Mouse (Mus musculus): ENCODE measurements at regions not wholly inside any gene's neighbourhood (a gene's known extent, or its start where the extent isn't known, plus 50 kb on each side); places are given as distances from the start of the nearest gene placed in this dataset.

- Histone ChIP-seq H3K9me3 (replicated peaks) (no peaks in the 10 kb centered on the region), H3K27me3 (replicated peaks) (no peaks in the 10 kb centered on the region), H3K4me1 (replicated peaks) (no peaks in the 10 kb centered on the region), H3K4me2 (no peak overlapping the region), H3K4me3 (no peak overlapping the region), H3K36me3 (no peaks in the 10 kb centered on the region), H3K27ac (ENCODE audit: poor library complexity, severe bottlenecking) (no peak overlapping the region), H3K9ac (no peak overlapping the region)
- ATAC-seq (ENCODE audit: insufficient number of reproducible peaks, low FRiP score) = no peak
- WGBS = 79% methylated on average over 1 of the region's 1 CpGs
These were observed 389.9 kb downstream of the D3Ertd751e start for GRCm38 (mm10) chr3:42132322-42132721.

- Histone ChIP-seq H3K9me3 (replicated peaks) (no peaks in the 10 kb centered on the region), H3K4me3 (no peak overlapping the region), H3K4me1 (replicated peaks) (no peaks in the 10 kb centered on the region), H3K9ac (no peak overlapping the region), H3K36me3 (no peaks in the 10 kb centered on the region), H3K27me3 (replicated peaks) (no peaks in the 10 kb centered on the region), H3K4me2 (no peak overlapping the region), H3K27ac (ENCODE audit: poor library complexity, severe bottlenecking) (no peak overlapping the region)
- WGBS = 78% methylated on average over 3 of the region's 3 CpGs
- ATAC-seq (ENCODE audit: insufficient number of reproducible peaks, low FRiP score) = no peak
These were observed 411.0 kb downstream of the D3Ertd751e start for GRCm38 (mm10) chr3:42153372-42153771.

- Histone ChIP-seq H3K4me1 (replicated peaks) (no peaks in the 10 kb centered on the region), H3K4me3 (no peak overlapping the region), H3K27ac (ENCODE audit: poor library complexity, severe bottlenecking) (no peak overlapping the region), H3K9ac (no peak overlapping the region), H3K36me3 (no peaks in the 10 kb centered on the region), H3K27me3 (replicated peaks) (no peaks in the 10 kb centered on the region), H3K9me3 (replicated peaks) (no peaks in the 10 kb centered on the region), H3K4me2 (no peak overlapping the region)
- ATAC-seq (ENCODE audit: insufficient number of reproducible peaks, low FRiP score) = no peak
- WGBS = 69% methylated on average over 4 of the region's 4 CpGs
These were observed 412.5 kb downstream of the D3Ertd751e start for GRCm38 (mm10) chr3:42154909-42155308.

- H3K27ac ChIP-seq (ENCODE audit: poor library complexity, severe bottlenecking) = no peak overlapping the region
- no peaks in the 10 kb centered on the region for H3K36me3 ChIP-seq
- H3K9ac ChIP-seq = no peak overlapping the region
- H3K27me3 ChIP-seq (replicated peaks) = no peaks in the 10 kb centered on the region
- H3K4me3 ChIP-seq = no peak overlapping the region
- 67% methylated on average over 3 of the region's 3 CpGs for WGBS
- no peaks in the 10 kb centered on the region for H3K4me1 ChIP-seq (replicated peaks)
- no peaks in the 10 kb centered on the region; the same call in 1 of the 2 replicates for H3K9me3 ChIP-seq (replicated peaks)
- no peak for ATAC-seq (ENCODE audit: insufficient number of reproducible peaks, low FRiP score)
- H3K4me2 ChIP-seq = no peak overlapping the region
These were observed 421.3 kb downstream of the D3Ertd751e start for GRCm38 (mm10) chr3:42163666-42164065.

GRCm38 (mm10) chr3:42199206-42199605 is 456.8 kb downstream of the D3Ertd751e start:
- Histone ChIP-seq H3K27me3 (replicated peaks) (no peaks in the 10 kb centered on the region), H3K4me2 (no peak overlapping the region), H3K9me3 (replicated peaks) (no peaks in the 10 kb centered on the region), H3K9ac (no peak overlapping the region), H3K27ac (ENCODE audit: poor library complexity, severe bottlenecking) (no peak overlapping the region), H3K36me3 (no peaks in the 10 kb centered on the region), H3K4me1 (replicated peaks) (no peaks in the 10 kb centered on the region), H3K4me3 (no peak overlapping the region)
- WGBS = 37% methylated on average over 1 of the region's 1 CpGs
- no peak for ATAC-seq (ENCODE audit: insufficient number of reproducible peaks, low FRiP score)

- Histone ChIP-seq H3K36me3 (no peaks in the 10 kb centered on the region), H3K9me3 (replicated peaks) (no peaks in the 10 kb centered on the region), H3K4me3 (no peak overlapping the region), H3K4me1 (replicated peaks) (no peaks in the 10 kb centered on the region), H3K4me2 (no peak overlapping the region), H3K9ac (no peak overlapping the region), H3K27me3 (replicated peaks) (no peaks in the 10 kb centered on the region), H3K27ac (ENCODE audit: poor library complexity, severe bottlenecking) (no peak overlapping the region)
- ATAC-seq (ENCODE audit: insufficient number of reproducible peaks, low FRiP score) = no peak
- 79% methylated on average over 6 of the region's 6 CpGs for WGBS
These were observed 459.0 kb downstream of the D3Ertd751e start for GRCm38 (mm10) chr3:42201373-42201772.

- no peaks in the 10 kb centered on the region for H3K9me3 ChIP-seq (replicated peaks)
- H3K4me2 ChIP-seq = no peak overlapping the region
- no peak overlapping the region for H3K4me3 ChIP-seq
- ATAC-seq (ENCODE audit: insufficient number of reproducible peaks, low FRiP score) = no peak
- H3K27ac ChIP-seq (ENCODE audit: poor library complexity, severe bottlenecking) = no peak overlapping the region
- H3K36me3 ChIP-seq = no peaks in the 10 kb centered on the region
- H3K9ac ChIP-seq = no peak overlapping the region
- WGBS = 82% methylated on average over 4 of the region's 4 CpGs
- H3K27me3 ChIP-seq (replicated peaks) = no peaks in the 10 kb centered on the region
- no peaks in the 10 kb centered on the region for H3K4me1 ChIP-seq (replicated peaks)
These were observed 463.2 kb downstream of the D3Ertd751e start for GRCm38 (mm10) chr3:42205640-42206039.

GRCm38 (mm10) chr3:42211420-42211819 is 469.0 kb downstream of the D3Ertd751e start:
- no peak for ATAC-seq (ENCODE audit: insufficient number of reproducible peaks, low FRiP score)
- Histone ChIP-seq H3K4me2 (no peak overlapping the region), H3K4me1 (replicated peaks) (no peaks in the 10 kb centered on the region), H3K36me3 (no peaks in the 10 kb centered on the region), H3K9ac (no peak overlapping the region), H3K27ac (ENCODE audit: poor library complexity, severe bottlenecking) (no peak overlapping the region), H3K27me3 (replicated peaks) (no peaks in the 10 kb centered on the region), H3K9me3 (replicated peaks) (no peaks in the 10 kb centered on the region), H3K4me3 (no peak overlapping the region)
- 70% methylated on average over 3 of the region's 3 CpGs for WGBS

- no peak overlapping the region for H3K27ac ChIP-seq (ENCODE audit: poor library complexity, severe bottlenecking)
These were observed 470.0 kb downstream of the D3Ertd751e start for GRCm38 (mm10) chr3:42212456-42212855.

GRCm38 (mm10) chr3:42213163-42213562 is 470.8 kb downstream of the D3Ertd751e start:
- 59% methylated on average over 6 of the region's 6 CpGs for WGBS
- no peak for ATAC-seq (ENCODE audit: insufficient number of reproducible peaks, low FRiP score)
- no peak overlapping the region for H3K9ac ChIP-seq

More at GRCm38 (mm10) chr3:42212456-42212855, 470.0 kb downstream of the D3Ertd751e start:
- no peak overlapping the region for H3K4me3 ChIP-seq
- no peaks in the 10 kb centered on the region for H3K4me1 ChIP-seq (replicated peaks)
- no peak overlapping the region for H3K9ac ChIP-seq
- no peaks in the 10 kb centered on the region for H3K27me3 ChIP-seq (replicated peaks)
- H3K36me3 ChIP-seq = no peaks in the 10 kb centered on the region
- no peak overlapping the region for H3K4me2 ChIP-seq
- WGBS = 74% methylated on average over 5 of the region's 5 CpGs
- ATAC-seq (ENCODE audit: insufficient number of reproducible peaks, low FRiP score) = no peak
- no peaks in the 10 kb centered on the region for H3K9me3 ChIP-seq (replicated peaks)

GRCm38 (mm10) chr3:42214624-42215276 is 472.3 kb downstream of the D3Ertd751e start:
- Histone ChIP-seq H3K27ac (ENCODE audit: poor library complexity, severe bottlenecking) (no peak overlapping the region), H3K27me3 (replicated peaks) (no peaks in the 10 kb centered on the region), H3K4me2 (no peak overlapping the region), H3K4me1 (replicated peaks) (no peaks in the 10 kb centered on the region), H3K4me3 (no peak overlapping the region), H3K9me3 (replicated peaks) (no peaks in the 10 kb centered on the region), H3K36me3 (no peaks in the 10 kb centered on the region), H3K9ac (no peak overlapping the region)
- no peak for ATAC-seq (ENCODE audit: insufficient number of reproducible peaks, low FRiP score)
- WGBS = 61% methylated on average over 10 of the region's 10 CpGs

More at GRCm38 (mm10) chr3:42213163-42213562, 470.8 kb downstream of the D3Ertd751e start:
- Histone ChIP-seq H3K4me2 (no peak overlapping the region), H3K27me3 (replicated peaks) (no peaks in the 10 kb centered on the region), H3K9me3 (replicated peaks) (no peaks in the 10 kb centered on the region), H3K4me3 (no peak overlapping the region), H3K4me1 (replicated peaks) (no peaks in the 10 kb centered on the region), H3K27ac (ENCODE audit: poor library complexity, severe bottlenecking) (no peak overlapping the region), H3K36me3 (no peaks in the 10 kb centered on the region)

GRCm38 (mm10) chr3:42218719-42219118 is 476.3 kb downstream of the D3Ertd751e start:
- Histone ChIP-seq H3K4me3 (no peak overlapping the region), H3K27ac (ENCODE audit: poor library complexity, severe bottlenecking) (no peak overlapping the region), H3K9me3 (replicated peaks) (no peaks in the 10 kb centered on the region), H3K4me1 (replicated peaks) (no peaks in the 10 kb centered on the region), H3K9ac (no peak overlapping the region), H3K36me3 (no peaks in the 10 kb centered on the region), H3K27me3 (replicated peaks) (no peaks in the 10 kb centered on the region), H3K4me2 (no peak overlapping the region)
- WGBS = 78% methylated on average over 3 of the region's 3 CpGs
- no peak for ATAC-seq (ENCODE audit: insufficient number of reproducible peaks, low FRiP score)

Data from heart, embryonic 12.5 days (tissue).